Mouse (Mus musculus) midbrain, postnatal 0 days (tissue): Measurements from ENCODE around the gene Snx21. TPM values are rescaled to one million over a fixed set of nuclear protein-coding genes. Genes with fewer than 3 reads are reported as not detected.

Experiments used
- ATAC-seq: fragments of 200-750 bp; cut with Nextera tagmentation; 2 replicates; pipeline ENCODE4 v1.8.0; 2017; ENCODE audit warnings: moderate number of reproducible peaks, mild to moderate bottlenecking, moderate TSS enrichment, moderate library complexity; ENCODE audit not compliant: low FRiP score
- DNase-seq: peaks from one replicate; pipeline ENCODE4 v3.0.0-alpha.2; 2015; ENCODE audit warnings: low spot score
- H3K27ac ChIP-seq: fragments of 300-500 bp; sonication (generic); 2 replicates; pipeline ENCODE4 v1.5.1; 2014; ENCODE audit warnings: low read depth, mild to moderate bottlenecking, low read length, mixed read lengths
- H3K27me3 ChIP-seq: fragments of 300-500 bp; sonication (generic); 2 replicates; pipeline ENCODE4 v1.6.1; 2014; ENCODE audit warnings: low read length, control low read depth, mixed read lengths; ENCODE audit not compliant: insufficient read depth
- H3K36me3 ChIP-seq: fragments of 300-500 bp; sonication (generic); 2 replicates; pipeline ENCODE4 v1.6.1; 2014; ENCODE audit warnings: low read length, control low read depth, mixed read lengths; ENCODE audit not compliant: insufficient read depth
- H3K4me1 ChIP-seq: fragments of 300-500 bp; sonication (generic); 2 replicates; pipeline ENCODE4 v1.6.1; 2014; ENCODE audit warnings: mild to moderate bottlenecking, control low read depth, antibody characterized with exemption, low read length, mixed read lengths; ENCODE audit not compliant: insufficient read depth
- H3K4me2 ChIP-seq: fragments of 300-500 bp; sonication (generic); 2 replicates; pipeline ENCODE4 v1.6.1; 2014; ENCODE audit warnings: low read depth, mild to moderate bottlenecking, low read length, mixed read lengths; ENCODE audit not compliant: poor library complexity, severe bottlenecking
- H3K4me3 ChIP-seq: fragments of 300-500 bp; sonication (generic); 2 replicates; pipeline ENCODE4 v1.5.1; 2014; ENCODE audit warnings: low read depth, mild to moderate bottlenecking, low read length, moderate library complexity
- H3K9ac ChIP-seq: fragments of 300-500 bp; sonication (generic); replicated peaks from 2 replicates; pipeline ENCODE4 v1.6.1; 2014; ENCODE audit warnings: mild to moderate bottlenecking, low read length, moderate library complexity, mixed read lengths; ENCODE audit not compliant: poor library complexity, severe bottlenecking
- H3K9me3 ChIP-seq: fragments of 300-500 bp; sonication (generic); 2 replicates; pipeline ENCODE4 v1.6.1; 2016; ENCODE audit warnings: low read length, control low read depth
- CTCF ChIP-seq: IDR thresholded peaks from 2 replicates; pipeline ENCODE4 v1.5.1; 2016; ENCODE audit warnings: antibody characterized with exemption, mild to moderate bottlenecking
- WGBS: fragments of 180-500 bp; shearing (Covaris S2); extraction: QIAGEN DNeasy Blood & Tissue Kit; methylation state at CpG from one replicate; pipeline ENCODE4 v1.1.7; 2014; 5-methylcytosine and 5-hydroxymethylcytosine counted together
- polyA plus RNA-seq: library from polyadenylated mRNA; unstranded; fragments of >200 nt; fragmentation: Nextera tagmentation; extraction: Ambion mirVana; gene quantifications from 2 replicates; pipeline ENCODE4 v1.2.1, GENCODE M21; 2015
- total RNA-seq: library from RNA; depleted of rRNA; stranded (reverse); fragments of >200 nt; gene quantifications from 2 replicates; pipeline ENCODE4 v1.2.3, GENCODE M21; 2014

Gene Snx21
- total and polyA plus RNA-seq, 2 experiments from 2014 or later: 50.8 to 100 TPM

- peak; percentile 52 for ATAC-seq
- TF ChIP-seq CTCF: peak; percentile 45
- Histone ChIP-seq H3K27me3 (no peaks in the 10 kb centered on the region), H3K4me1 (peaks cover 5% of the 10 kb centered on the region; the same call in 1 of the 2 replicates), H3K27ac (peak overlapping the region; percentile 93), H3K4me2 (peak overlapping the region; percentile 58), H3K4me3 (peak overlapping the region; percentile 63), H3K9ac (peak overlapping the region; percentile 74), H3K36me3 (peaks cover 36% of the 10 kb centered on the region), H3K9me3 (no peaks in the 10 kb centered on the region)
- 2% methylated on average over 10 of the region's 10 CpGs for WGBS
- peak; percentile 67 for DNase-seq
Observed at GRCm38 (mm10) chr2:164823181-164823585, 37.6 kb downstream of the Snx21 start.

DNA sequence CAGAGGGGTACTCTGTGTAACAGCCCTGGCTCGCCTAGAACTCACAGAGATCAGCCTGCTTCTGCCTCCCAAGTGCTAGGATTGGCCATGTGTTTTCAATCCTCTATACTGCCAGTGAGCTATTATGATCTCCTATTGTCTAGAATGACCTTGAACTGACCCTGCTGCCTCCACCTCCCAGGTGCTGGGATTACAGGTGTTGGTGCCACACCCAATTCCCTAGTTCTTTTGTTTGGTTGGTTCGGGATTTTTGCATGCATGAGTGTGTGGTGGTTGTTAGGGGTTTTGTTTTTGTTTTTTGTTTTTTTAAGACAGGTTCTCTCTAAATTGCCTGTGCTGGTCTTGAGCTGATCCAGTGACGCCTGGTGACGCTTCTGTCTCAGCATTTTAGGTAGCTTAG lies 38.3 kb downstream of the Snx21 start:
- Histone ChIP-seq H3K9ac (no peak overlapping the region), H3K27me3 (no peaks in the 10 kb centered on the region), H3K4me2 (peak overlapping the region; percentile 58), H3K27ac (no peak overlapping the region), H3K36me3 (peaks cover 36% of the 10 kb centered on the region), H3K4me1 (peaks cover 5% of the 10 kb centered on the region; the same call in 1 of the 2 replicates), H3K4me3 (no peak overlapping the region), H3K9me3 (no peaks in the 10 kb centered on the region)
- WGBS: 86% methylated on average over 4 of the region's 4 CpGs
- no peak for DNase-seq
- no peak for TF ChIP-seq CTCF
- ATAC-seq: no peak

DNA sequence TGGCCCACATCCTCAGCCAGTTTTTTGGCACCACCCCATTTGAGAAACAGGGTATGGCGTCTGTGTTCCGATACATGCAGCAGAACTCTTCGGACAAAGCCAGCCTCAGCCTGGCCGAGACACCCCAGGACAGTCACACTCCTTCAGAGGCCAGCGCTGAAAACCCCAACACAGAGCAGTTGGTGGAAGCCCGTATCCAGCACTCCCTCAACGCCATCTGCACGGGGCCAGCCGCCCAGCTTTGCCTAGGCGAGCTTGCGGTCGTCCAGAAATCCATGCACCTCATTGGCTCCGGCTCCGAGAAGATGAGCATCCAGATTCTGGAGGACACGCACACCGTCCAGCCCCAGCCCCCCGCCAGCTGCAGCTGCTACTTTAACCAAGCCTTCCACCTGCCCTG lies 39.9 kb downstream of the Snx21 start:
- no peaks in the 10 kb centered on the region for H3K9me3 ChIP-seq
- H3K27me3 ChIP-seq: no peaks in the 10 kb centered on the region
- DNase-seq: no peak
- no peak overlapping the region for H3K27ac ChIP-seq
- H3K4me2 ChIP-seq: no peak overlapping the region
- TF ChIP-seq CTCF: no peak
- peaks cover 30% of the 10 kb centered on the region for H3K36me3 ChIP-seq
- H3K4me1 ChIP-seq: peaks cover 5% of the 10 kb centered on the region; the same call in 1 of the 2 replicates
- no peak for ATAC-seq
- 98% methylated on average over 17 of the region's 17 CpGs for WGBS
- H3K4me3 ChIP-seq: no peak overlapping the region
- H3K9ac ChIP-seq: no peak overlapping the region

DNA sequence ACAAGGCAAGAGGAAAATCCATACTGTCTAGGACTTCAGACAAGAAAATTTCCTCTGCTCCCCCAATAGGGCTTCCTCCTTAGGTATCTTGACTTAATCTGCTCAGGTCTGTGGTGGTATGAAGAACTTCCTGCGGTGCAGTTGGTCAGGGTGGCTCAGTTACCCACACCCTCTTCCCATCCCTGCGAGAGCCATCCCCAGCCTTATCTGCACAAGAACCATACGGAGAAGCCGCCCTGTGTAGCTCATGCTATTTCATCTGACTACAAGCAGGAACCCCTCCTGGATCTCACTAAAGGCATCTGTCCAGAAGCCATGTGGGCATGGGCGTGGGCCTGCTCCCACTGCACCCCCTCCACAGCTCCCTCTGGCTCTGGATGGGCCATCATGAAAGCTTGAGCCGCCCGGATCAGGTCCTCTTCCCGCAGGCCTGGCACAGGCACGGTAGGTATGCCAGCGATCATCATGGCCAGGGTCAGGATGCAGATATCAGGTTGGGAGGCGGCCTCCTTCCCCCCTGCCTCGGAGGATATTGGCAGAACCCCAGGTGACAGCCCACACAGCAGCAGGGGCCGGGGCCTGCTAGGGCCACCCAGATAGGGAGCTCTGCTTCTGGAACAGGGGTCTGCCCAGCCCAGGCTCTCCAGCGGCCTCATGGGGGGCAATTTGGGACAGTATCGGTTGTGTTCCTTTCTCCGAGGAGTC lies 41.7 kb downstream of the Snx21 start:
- Histone ChIP-seq H3K9ac (no peak overlapping the region), H3K4me3 (no peak overlapping the region), H3K27ac (no peak overlapping the region), H3K27me3 (no peaks in the 10 kb centered on the region), H3K4me1 (peaks cover 5% of the 10 kb centered on the region; the same call in 1 of the 2 replicates), H3K36me3 (peaks cover 21% of the 10 kb centered on the region), H3K4me2 (no peak overlapping the region), H3K9me3 (no peaks in the 10 kb centered on the region)
- no peak for TF ChIP-seq CTCF
- WGBS: 92% methylated on average over 16 of the region's 16 CpGs
- no peak for DNase-seq
- no peak for ATAC-seq

DNA sequence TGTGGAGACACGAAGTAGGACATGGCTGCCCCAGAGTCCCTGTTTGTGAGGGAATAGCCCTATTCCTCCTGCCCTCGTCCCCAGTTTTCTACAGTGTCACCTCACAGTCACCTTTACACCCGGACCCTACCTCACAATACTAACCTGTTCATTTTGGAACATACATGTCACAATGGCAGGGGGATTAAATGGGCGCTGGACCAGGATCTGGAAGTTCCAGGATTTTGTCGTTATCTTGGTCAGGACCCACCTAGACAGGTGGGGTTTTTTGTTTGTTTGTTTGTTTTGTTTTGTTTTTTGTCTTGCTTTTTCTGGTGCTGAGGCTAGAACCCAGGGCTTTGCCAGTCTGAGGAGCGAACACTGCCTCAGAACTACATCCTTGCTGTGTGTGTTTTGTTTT lies 42.8 kb downstream of the Snx21 start, which contains the start of gene Spata25:
Gene Spata25 (minus strand): TSS at position 101 of the 400 bp plus-strand sequence.
- DNase-seq (no peak), ATAC-seq (no peak)
- no peaks in the 10 kb centered on the region for H3K27me3 ChIP-seq
- peaks cover 21% of the 10 kb centered on the region for H3K36me3 ChIP-seq
- no peak within 1 kb of the TSS for H3K4me3 ChIP-seq
- H3K9ac ChIP-seq: no peak within 1 kb of the TSS
- no peaks in the 10 kb centered on the region for H3K9me3 ChIP-seq
- H3K27ac ChIP-seq: no peak within 1 kb of the TSS
- H3K4me1 ChIP-seq: peaks cover 8% of the 10 kb centered on the region; the same call in 1 of the 2 replicates
- WGBS: 87% methylated on average over 6 of the region's 6 CpGs
- no peak within 1 kb of the TSS for H3K4me2 ChIP-seq
- TF ChIP-seq CTCF: no peak

- TF ChIP-seq CTCF: no peak
- peaks cover 21% of the 10 kb centered on the region for H3K36me3 ChIP-seq
- no peak overlapping the region for H3K4me3 ChIP-seq
- H3K4me1 ChIP-seq: peaks cover 3% of the 10 kb centered on the region; the same call in 1 of the 2 replicates
- no peak for ATAC-seq
- no peaks in the 10 kb centered on the region for H3K27me3 ChIP-seq
- H3K9me3 ChIP-seq: no peaks in the 10 kb centered on the region
- no peak overlapping the region for H3K9ac ChIP-seq
- no peak overlapping the region for H3K27ac ChIP-seq
- DNase-seq: no peak
- no peak overlapping the region for H3K4me2 ChIP-seq
- WGBS: 93% methylated on average over 1 of the region's 1 CpGs
Observed at GRCm38 (mm10) chr2:164829090-164829489, 43.5 kb downstream of the Snx21 start.
